Mouse (Mus musculus): ENCODE results near the gene Stradb. TPM values are rescaled to one million over a fixed set of nuclear protein-coding genes. Genes with fewer than 3 reads are reported as not detected.

Gene Stradb
- polyA plus RNA-seq, 1 experiment, result 27.7 TPM

DNA sequence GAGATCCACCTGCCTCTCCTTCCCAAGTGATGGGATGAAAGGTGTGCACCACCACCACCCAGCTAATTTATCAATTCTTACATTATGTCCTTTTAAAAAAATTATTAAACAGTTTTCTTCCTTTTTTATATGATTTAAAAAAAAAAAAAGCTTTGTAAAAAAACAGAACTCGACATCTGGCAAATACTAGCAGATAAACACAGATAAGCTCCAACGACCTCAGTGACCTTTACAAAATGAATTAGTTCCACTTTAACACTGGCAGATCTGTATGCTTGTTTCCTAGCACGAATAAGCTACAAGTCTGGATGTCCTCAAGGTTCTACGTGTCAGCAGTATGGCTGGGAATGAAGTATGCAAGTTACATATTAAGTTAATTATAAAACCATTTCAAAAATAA is 5.8 kb upstream of the Stradb start:
- peaks cover 8% of the 10 kb centered on the region; the same call in 1 of the 2 replicates for H3K4me1 ChIP-seq (ENCODE audit: control insufficient read depth, insufficient read depth, low read length)
- WGBS, result 36% methylated on average over 4 of the region's 4 CpGs
- DNase-seq, result no peak
- no peak overlapping the region for H3K4me3 ChIP-seq (replicated peaks; ENCODE audit: insufficient read depth, low read depth, low read length)
- no peak overlapping the region for H3K27ac ChIP-seq (ENCODE audit: insufficient read depth, low read length)
- no peak for TF ChIP-seq POLR2A (IDR thresholded peaks at IDR 0.05; ENCODE audit: borderline replicate concordance, insufficient read depth, low read length)
- no peak for TF ChIP-seq CTCF (IDR thresholded peaks at IDR 0.05; ENCODE audit: borderline replicate concordance, insufficient read depth, low read depth, low read length)
- H3K27me3 ChIP-seq (ENCODE audit: control insufficient read depth, insufficient read depth, low read length), result no peaks in the 10 kb centered on the region

DNA sequence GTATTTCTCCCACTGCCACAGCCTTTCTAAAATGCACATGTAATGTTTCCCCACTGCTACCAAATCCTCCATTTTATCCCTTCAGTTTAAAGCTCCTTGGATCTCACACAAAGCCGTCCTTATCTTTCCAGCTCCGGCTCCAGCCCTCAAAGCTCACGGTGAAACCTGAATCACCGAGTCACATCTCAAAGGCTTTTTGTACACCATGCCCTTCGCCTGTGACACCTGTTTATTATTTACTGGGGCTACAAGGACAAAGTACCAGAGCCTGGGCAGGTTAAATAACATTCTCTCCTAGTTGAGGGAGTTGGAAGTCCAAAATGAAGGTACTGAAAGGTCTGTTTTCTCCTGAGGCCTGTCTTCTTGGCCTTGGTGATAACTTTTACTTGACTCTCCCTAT is 3.3 kb upstream of the Stradb start:
- Histone ChIP-seq H3K27me3 (ENCODE audit: control insufficient read depth, insufficient read depth, low read length) (no peaks in the 10 kb centered on the region), H3K4me1 (ENCODE audit: control insufficient read depth, insufficient read depth, low read length) (peaks cover 8% of the 10 kb centered on the region; the same call in 1 of the 2 replicates), H3K4me3 (replicated peaks; ENCODE audit: insufficient read depth, low read depth, low read length) (no peak overlapping the region), H3K27ac (ENCODE audit: insufficient read depth, low read length) (no peak overlapping the region)
- 83% methylated on average over 5 of the region's 5 CpGs for WGBS
- no peak for DNase-seq
- TF ChIP-seq CTCF (IDR thresholded peaks at IDR 0.05; ENCODE audit: borderline replicate concordance, insufficient read depth, low read depth, low read length) (no peak), POLR2A (IDR thresholded peaks at IDR 0.05; ENCODE audit: borderline replicate concordance, insufficient read depth, low read length) (no peak)

DNA sequence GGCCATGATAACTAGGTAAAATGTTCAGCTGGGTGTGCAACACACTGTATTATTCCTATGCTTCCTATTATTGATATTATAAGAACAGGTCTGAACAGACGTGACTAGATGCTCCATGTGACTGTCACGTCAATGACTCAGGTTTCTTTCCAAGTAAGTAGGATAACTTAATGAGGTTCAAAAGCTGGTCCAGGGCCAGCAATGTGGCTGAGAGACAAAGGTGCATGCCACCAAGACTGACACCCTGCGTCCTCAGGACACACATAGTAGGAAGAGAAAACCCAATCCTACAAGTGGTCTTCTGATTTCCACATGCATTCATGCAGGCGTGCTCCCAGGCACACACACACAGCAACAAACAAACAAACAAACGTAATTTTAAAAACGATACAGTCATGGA is 2.2 kb upstream of the Stradb start:
- no peak overlapping the region for H3K4me3 ChIP-seq (replicated peaks; ENCODE audit: insufficient read depth, low read depth, low read length)
- peaks cover 8% of the 10 kb centered on the region; the same call in 1 of the 2 replicates for H3K4me1 ChIP-seq (ENCODE audit: control insufficient read depth, insufficient read depth, low read length)
- TF ChIP-seq CTCF (IDR thresholded peaks at IDR 0.05; ENCODE audit: borderline replicate concordance, insufficient read depth, low read depth, low read length) (no peak), POLR2A (IDR thresholded peaks at IDR 0.05; ENCODE audit: borderline replicate concordance, insufficient read depth, low read length) (no peak)
- DNase-seq, result no peak
- WGBS, result 84% methylated on average over 6 of the region's 6 CpGs
- no peaks in the 10 kb centered on the region for H3K27me3 ChIP-seq (ENCODE audit: control insufficient read depth, insufficient read depth, low read length)
- no peak overlapping the region for H3K27ac ChIP-seq (ENCODE audit: insufficient read depth, low read length)

- TF ChIP-seq POLR2A (IDR thresholded peaks at IDR 0.05; ENCODE audit: borderline replicate concordance, insufficient read depth, low read length) (no peak), CTCF (IDR thresholded peaks at IDR 0.05; ENCODE audit: borderline replicate concordance, insufficient read depth, low read depth, low read length) (no peak)
- peaks cover 8% of the 10 kb centered on the region; the same call in 1 of the 2 replicates for H3K4me1 ChIP-seq (ENCODE audit: control insufficient read depth, insufficient read depth, low read length)
- under 1% methylated on average over 28 of the region's 28 CpGs for WGBS
These were observed 414 bp upstream of the Stradb start for GRCm38 (mm10) chr1:58972851-58973365.

DNA sequence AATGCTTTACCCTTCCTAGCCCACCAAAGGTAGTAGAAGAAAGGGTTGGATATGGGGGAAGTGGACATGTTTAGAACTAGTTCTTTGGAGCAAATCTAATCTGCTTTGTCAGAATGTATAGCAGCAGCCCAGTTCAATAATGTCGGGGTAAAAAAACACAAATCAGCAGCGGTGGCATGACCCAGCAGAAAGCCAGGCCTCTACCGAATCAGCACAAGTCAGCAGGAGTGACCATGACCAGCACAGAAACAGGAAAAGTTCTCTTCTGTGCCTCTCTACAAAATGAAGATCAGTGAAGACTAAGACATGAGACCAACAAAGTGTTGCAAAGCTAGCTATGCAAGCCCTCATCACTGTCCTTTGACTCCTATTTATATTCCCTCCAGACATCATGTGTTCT is 9.0 kb downstream of the Stradb start:
- no peak for DNase-seq
- H3K27ac ChIP-seq (ENCODE audit: insufficient read depth, low read length), result no peak overlapping the region
- TF ChIP-seq POLR2A (IDR thresholded peaks at IDR 0.05; ENCODE audit: borderline replicate concordance, insufficient read depth, low read length), result no peak
- TF ChIP-seq CTCF (IDR thresholded peaks at IDR 0.05; ENCODE audit: borderline replicate concordance, insufficient read depth, low read depth, low read length), result no peak
- no peaks in the 10 kb centered on the region for H3K4me1 ChIP-seq (ENCODE audit: control insufficient read depth, insufficient read depth, low read length)
- no peaks in the 10 kb centered on the region for H3K27me3 ChIP-seq (ENCODE audit: control insufficient read depth, insufficient read depth, low read length)
- 88% methylated on average over 3 of the region's 3 CpGs for WGBS
- no peak overlapping the region for H3K4me3 ChIP-seq (replicated peaks; ENCODE audit: insufficient read depth, low read depth, low read length)

More at GRCm38 (mm10) chr1:58972851-58973365, 414 bp upstream of the Stradb start:
- peak overlapping the region; percentile 93 for H3K4me3 ChIP-seq (replicated peaks; ENCODE audit: insufficient read depth, low read depth, low read length)
- DNase-seq, result peak in 1 of 2 experiments; percentile 86
- peak overlapping the region; percentile 90 for H3K27ac ChIP-seq (ENCODE audit: insufficient read depth, low read length)
- H3K27me3 ChIP-seq (ENCODE audit: control insufficient read depth, insufficient read depth, low read length), result no peaks in the 10 kb centered on the region

DNA sequence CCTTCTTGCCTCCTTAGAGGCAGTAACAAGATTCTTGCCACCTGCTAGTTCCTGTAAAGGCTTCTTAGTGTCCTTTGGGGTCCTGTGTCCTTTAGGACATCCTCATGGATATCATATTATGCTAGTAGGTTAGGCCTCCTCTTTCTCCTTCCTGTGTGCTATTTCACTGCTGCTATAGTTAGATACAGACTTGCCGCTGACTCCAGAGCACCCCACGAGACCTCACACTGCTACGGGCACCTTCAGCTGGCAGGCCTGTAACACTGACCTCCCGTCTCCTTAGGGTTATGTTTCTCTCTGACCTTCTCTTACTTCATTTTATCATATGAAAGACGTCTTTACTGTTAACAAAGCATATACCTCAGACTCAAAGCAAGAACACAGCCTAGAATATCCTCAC is 11.3 kb downstream of the Stradb start:
- no peak for DNase-seq
- H3K27ac ChIP-seq (ENCODE audit: insufficient read depth, low read length), result no peak overlapping the region
- H3K4me3 ChIP-seq (replicated peaks; ENCODE audit: insufficient read depth, low read depth, low read length), result no peak overlapping the region
- TF ChIP-seq CTCF (IDR thresholded peaks at IDR 0.05; ENCODE audit: borderline replicate concordance, insufficient read depth, low read depth, low read length), result no peak
- no peak for TF ChIP-seq POLR2A (IDR thresholded peaks at IDR 0.05; ENCODE audit: borderline replicate concordance, insufficient read depth, low read length)
- no peaks in the 10 kb centered on the region for H3K27me3 ChIP-seq (ENCODE audit: control insufficient read depth, insufficient read depth, low read length)
- no peaks in the 10 kb centered on the region for H3K4me1 ChIP-seq (ENCODE audit: control insufficient read depth, insufficient read depth, low read length)
- 89% methylated on average over 5 of the region's 5 CpGs for WGBS

- H3K4me3 ChIP-seq (replicated peaks; ENCODE audit: insufficient read depth, low read depth, low read length), result no peak overlapping the region
- TF ChIP-seq POLR2A (IDR thresholded peaks at IDR 0.05; ENCODE audit: borderline replicate concordance, insufficient read depth, low read length), result no peak
- TF ChIP-seq CTCF (IDR thresholded peaks at IDR 0.05; ENCODE audit: borderline replicate concordance, insufficient read depth, low read depth, low read length), result no peak
- H3K4me1 ChIP-seq (ENCODE audit: control insufficient read depth, insufficient read depth, low read length), result no peaks in the 10 kb centered on the region
- H3K27ac ChIP-seq (ENCODE audit: insufficient read depth, low read length), result no peak overlapping the region
- H3K27me3 ChIP-seq (ENCODE audit: control insufficient read depth, insufficient read depth, low read length), result no peaks in the 10 kb centered on the region
- no peak for DNase-seq
- 87% methylated on average over 7 of the region's 7 CpGs for WGBS
These were observed 19.8 kb downstream of the Stradb start for GRCm38 (mm10) chr1:58993144-58993543.

DNA sequence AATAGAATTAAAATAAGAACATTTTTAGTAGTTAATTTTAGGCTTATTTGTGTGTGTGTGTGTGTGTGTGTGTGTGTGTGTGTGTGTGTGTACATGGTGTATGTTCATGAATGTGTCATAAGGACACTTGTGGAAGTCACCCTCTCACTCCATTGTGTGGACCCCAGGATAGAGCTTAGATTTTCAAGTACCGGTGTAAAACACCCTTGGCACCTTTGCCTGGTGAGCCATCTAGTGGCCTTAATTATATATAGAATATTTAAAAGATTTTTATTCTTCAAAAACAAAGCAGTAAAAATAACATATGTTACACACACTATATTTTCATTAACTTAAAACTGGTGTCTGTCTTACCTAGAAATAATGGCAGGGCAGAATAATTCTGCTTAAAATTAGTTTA is 20.4 kb downstream of the Stradb start:
- no peaks in the 10 kb centered on the region for H3K27me3 ChIP-seq (ENCODE audit: control insufficient read depth, insufficient read depth, low read length)
- 16% methylated on average over 1 of the region's 1 CpGs for WGBS

More for the DNA sequence above, 20.4 kb downstream of the Stradb start:
- H3K27ac ChIP-seq (ENCODE audit: insufficient read depth, low read length), result no peak overlapping the region
- TF ChIP-seq CTCF (IDR thresholded peaks at IDR 0.05; ENCODE audit: borderline replicate concordance, insufficient read depth, low read depth, low read length), result no peak
- TF ChIP-seq POLR2A (IDR thresholded peaks at IDR 0.05; ENCODE audit: borderline replicate concordance, insufficient read depth, low read length), result no peak
- DNase-seq, result no peak
- no peaks in the 10 kb centered on the region for H3K4me1 ChIP-seq (ENCODE audit: control insufficient read depth, insufficient read depth, low read length)
- no peak overlapping the region for H3K4me3 ChIP-seq (replicated peaks; ENCODE audit: insufficient read depth, low read depth, low read length)
